Mouse (Mus musculus): ENCODE data around the gene Dazap2.

DNA sequence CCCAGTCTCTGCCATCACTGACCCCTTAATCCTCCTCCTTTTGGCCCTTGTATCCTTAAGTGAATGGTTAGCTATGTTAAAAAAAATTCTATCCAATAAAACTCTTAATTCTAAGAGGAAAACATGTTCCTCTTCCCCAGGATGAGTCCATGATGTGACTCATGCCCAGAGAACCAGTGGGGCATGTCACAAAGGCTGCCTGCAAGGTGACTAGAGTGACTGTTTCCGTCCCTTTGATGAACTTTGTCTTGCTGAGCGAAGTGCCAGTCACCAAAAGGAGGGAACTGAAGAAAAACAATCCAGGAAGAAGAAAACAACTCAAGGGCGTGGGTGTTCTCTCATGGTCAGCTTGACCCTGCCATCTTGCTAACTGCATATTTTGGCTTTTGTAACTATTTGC, 45.9 kb upstream of the Dazap2 start:
- no peak for TF ChIP-seq CTCF (IDR thresholded peaks at IDR 0.05 in 2 of 3, conservative IDR thresholded peaks at IDR 0.05 in 1 of 3; ENCODE audit: control insufficient read depth in 1 of 3, insufficient read depth in 1 of 3, low read depth in 2 of 3, low read length in 3 of 3, poor library complexity in 1 of 3, severe bottlenecking in 1 of 3)
- TF ChIP-seq TAL1 (IDR thresholded peaks at IDR 0.05; ENCODE audit: low read length) = no peak
- TF ChIP-seq JUND (IDR thresholded peaks at IDR 0.05; ENCODE audit: low read depth, low read length) = no peak
- no peak for TF ChIP-seq EP300 (IDR thresholded peaks at IDR 0.05; ENCODE audit: low read depth in 1 of 2, low read length in 2 of 2)
- TF ChIP-seq ELF1 (IDR thresholded peaks at IDR 0.05; ENCODE audit: low read depth, low read length) = no peak
- no peak for TF ChIP-seq USF1 (IDR thresholded peaks at IDR 0.05; ENCODE audit: low read depth, low read length)

Data from MEL (cell line).